Mouse (Mus musculus): ENCODE results near the gene Thsd1. TPM values are rescaled to one million over a fixed set of nuclear protein-coding genes. Genes with fewer than 3 reads are reported as not detected.
"Not testable (repeated sequence)": the region's sequence is repeated elsewhere in the genome, so short reads cannot be mapped to it uniquely, and the experiment has no call there.

The Thsd1 gene
- total RNA-seq, 2 experiments from 2014 or later, result 2.1 to 2.3 TPM

GRCm38 (mm10) chr8:22262267-22262666, 35.2 kb downstream of the Thsd1 start:
- no peak for DNase-seq (ENCODE audit: low spot score in 2 of 2)

DNA sequence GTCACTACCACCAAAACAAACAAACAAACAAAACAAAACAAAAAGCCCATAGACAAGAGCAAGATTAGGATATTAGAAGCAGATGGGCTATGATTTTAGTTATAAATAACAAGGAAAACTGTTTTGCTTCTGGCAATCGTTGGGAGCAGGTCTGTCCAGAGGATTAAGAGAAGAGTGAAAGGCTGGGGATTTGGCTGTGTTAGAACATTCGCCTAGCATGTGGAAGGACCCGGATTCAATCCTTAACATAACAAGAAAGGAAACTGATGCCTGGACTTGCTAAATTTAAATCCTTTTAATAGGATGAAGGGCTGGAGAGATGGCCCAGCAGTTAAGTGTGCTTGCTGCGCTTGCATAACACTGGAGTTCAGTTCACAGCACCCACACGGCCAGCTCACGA, 37.2 kb downstream of the Thsd1 start:
- no peak for DNase-seq (ENCODE audit: low spot score in 2 of 2)

GRCm38 (mm10) chr8:22264787-22265186, 37.7 kb downstream of the Thsd1 start:
- no peak for DNase-seq (ENCODE audit: low spot score in 2 of 2)

DNA sequence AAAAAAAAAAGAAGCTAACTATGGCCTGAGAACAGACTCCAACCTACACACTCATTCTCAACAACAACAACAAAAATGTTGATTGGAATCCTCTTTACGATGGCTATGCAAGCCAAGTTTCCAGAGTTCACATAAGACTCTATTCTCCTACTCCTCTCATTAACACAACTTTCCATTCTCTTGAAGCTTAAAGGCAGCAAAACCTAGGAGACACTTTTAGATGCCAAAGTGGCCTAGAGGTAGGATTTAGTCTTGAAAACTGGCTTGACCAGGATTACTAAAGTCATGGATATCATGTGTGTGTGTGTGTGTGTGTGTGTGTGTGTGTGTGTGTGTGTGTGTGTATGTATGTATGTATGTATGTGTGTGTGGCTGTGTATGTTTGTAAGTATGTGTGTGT, 38.1 kb downstream of the Thsd1 start:
- no peak for DNase-seq (ENCODE audit: low spot score in 2 of 2)

GRCm38 (mm10) chr8:22266809-22267208, 39.7 kb downstream of the Thsd1 start:
- no peak for DNase-seq (ENCODE audit: low spot score in 2 of 2)

- no peak for DNase-seq (ENCODE audit: low spot score in 2 of 2)
These were observed 46.0 kb downstream of the Thsd1 start for GRCm38 (mm10) chr8:22273142-22273541.

GRCm38 (mm10) chr8:22274641-22275040, 47.5 kb downstream of the Thsd1 start:
- no peak for DNase-seq (ENCODE audit: low spot score in 2 of 2)

DNA sequence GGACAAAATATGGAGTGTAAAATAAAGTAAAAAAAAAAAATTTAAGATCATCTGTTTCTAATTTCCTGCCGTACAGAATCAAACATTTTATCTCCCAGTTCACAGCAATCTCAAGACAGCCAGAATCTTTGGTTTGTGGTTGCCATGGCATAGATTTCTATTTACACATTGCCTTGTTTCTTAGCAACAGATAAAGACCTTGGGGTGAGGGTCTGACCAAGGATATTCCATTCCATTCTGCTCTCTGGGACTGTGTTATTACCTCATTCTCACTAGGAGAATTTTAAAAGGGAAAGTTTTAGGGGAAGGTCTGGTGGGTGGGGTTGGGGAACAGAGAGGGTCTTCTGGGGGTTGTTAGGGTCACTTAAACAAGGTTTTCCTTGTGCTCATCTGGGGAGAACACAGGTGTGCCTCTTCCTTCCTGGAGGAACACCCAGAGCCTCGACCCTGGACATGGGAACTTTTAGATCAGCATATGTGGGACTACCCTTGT, 55.9 kb downstream of the Thsd1 start, which contains the start of gene Tpte:
TSS of gene Tpte (plus strand) at position 443 of the 493 bp plus-strand sequence.
- no peak for DNase-seq (ENCODE audit: low spot score in 2 of 2)

DNA sequence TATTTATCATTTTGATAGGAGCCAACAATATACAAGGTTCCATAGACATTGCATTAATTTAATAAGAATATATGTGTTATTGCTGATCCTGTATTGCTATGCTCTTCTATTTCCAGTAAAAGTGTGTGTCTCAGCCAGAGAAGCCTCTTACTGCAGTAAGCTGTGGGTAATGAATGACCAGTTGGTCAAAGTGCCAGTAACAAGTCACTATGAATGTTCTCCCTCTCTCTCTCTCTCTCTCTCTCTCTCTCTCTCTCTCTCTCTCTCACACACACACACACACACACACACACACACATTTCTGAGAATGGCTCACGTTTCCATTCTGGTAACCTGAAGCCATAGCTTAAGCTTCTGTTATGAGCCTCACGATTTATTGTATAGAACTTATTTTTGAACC, 75.2 kb downstream of the Thsd1 start:
- no peak for DNase-seq (ENCODE audit: low spot score in 2 of 2)

- DNase-seq (ENCODE audit: low spot score in 2 of 2), result no peak
These were observed 75.8 kb downstream of the Thsd1 start for GRCm38 (mm10) chr8:22302896-22303306.

- not testable (repeated sequence) for DNase-seq (ENCODE audit: low spot score in 2 of 2)
These were observed 76.9 kb downstream of the Thsd1 start for GRCm38 (mm10) chr8:22304045-22304444.

DNA sequence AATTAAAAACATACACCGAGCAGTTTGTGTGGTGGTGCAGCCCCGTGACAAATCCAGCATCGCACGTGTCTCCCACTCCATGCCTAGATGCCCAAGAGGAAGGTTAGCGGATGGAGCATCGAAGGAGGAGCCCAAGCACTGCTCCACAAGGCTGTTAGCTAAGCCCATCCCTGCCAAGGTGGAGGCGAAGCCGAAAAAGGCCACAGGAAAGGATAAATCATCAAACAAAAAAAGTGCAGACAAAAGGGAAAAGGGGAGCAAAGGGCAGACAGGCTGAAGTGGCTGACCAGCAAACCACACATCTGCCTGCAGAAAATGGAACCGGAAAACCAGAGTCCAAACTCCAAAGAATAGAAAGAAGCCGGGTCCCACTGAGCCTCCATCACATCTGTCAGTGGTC, 79.9 kb downstream of the Thsd1 start:
- DNase-seq (ENCODE audit: low spot score in 2 of 2), result no peak

Other genes with a start within 250 kb of the Thsd1 start
- 1 to 10 TPM in 1 of 2 experiments, under 1 TPM in 1; 0.83 to 1.2 TPM for gene Atp7b, start 167.0 kb upstream of the Thsd1 start, total RNA-seq (2021)
- gene Alg11, start 166.6 kb upstream of the Thsd1 start, total RNA-seq (2021), result 10 to 100 TPM; 32.7 to 46.0 TPM
- gene Nek5, start 102.3 kb upstream of the Thsd1 start, total RNA-seq (2021), result 1 to 10 TPM; 4.0 to 6.5 TPM
- 1 to 10 TPM; 5.1 to 5.5 TPM for gene Nek3, start 60.9 kb upstream of the Thsd1 start, total RNA-seq (2021)
- gene Ckap2, start 41.5 kb upstream of the Thsd1 start, total RNA-seq (2021), result 1 to 10 TPM; 1.3 to 1.6 TPM
- 10 to 100 TPM; 31.9 to 34.3 TPM for gene Vps36, start 34.5 kb upstream of the Thsd1 start, total RNA-seq (2021)
- gene Tpte, start 56.1 kb downstream of the Thsd1 start, total RNA-seq (2021), result not detected
- 10 to 100 TPM; 10.7 to 15.4 TPM for gene Slc25a15, start 171.3 kb downstream of the Thsd1 start, total RNA-seq (2021)
- 10 to 100 TPM; 36.6 to 44.4 TPM for gene Mrps31, start 184.0 kb downstream of the Thsd1 start, total RNA-seq (2021)